Mouse (Mus musculus) myocyte (in vitro differentiated cells): Measurements from ENCODE around the gene Ssbp2.

ENCODE experiments used
- MAX ChIP-seq: IDR thresholded peaks from one replicate; pipeline ENCODE4 v1.6.1; 2011; ENCODE audit warnings: low read depth, mild to moderate bottlenecking, control low read depth
- POLR2A ChIP-seq: IDR thresholded peaks from one replicate; pipeline ENCODE4 v1.6.1; 2011; ENCODE audit warnings: low read depth, mild to moderate bottlenecking, control low read depth, moderate library complexity; ENCODE audit not compliant: insufficient read length
- USF1 ChIP-seq: IDR thresholded peaks from one replicate; pipeline ENCODE4 v1.6.1; 2011; ENCODE audit warnings: low read depth, mild to moderate bottlenecking, control low read depth, moderate library complexity

DNA sequence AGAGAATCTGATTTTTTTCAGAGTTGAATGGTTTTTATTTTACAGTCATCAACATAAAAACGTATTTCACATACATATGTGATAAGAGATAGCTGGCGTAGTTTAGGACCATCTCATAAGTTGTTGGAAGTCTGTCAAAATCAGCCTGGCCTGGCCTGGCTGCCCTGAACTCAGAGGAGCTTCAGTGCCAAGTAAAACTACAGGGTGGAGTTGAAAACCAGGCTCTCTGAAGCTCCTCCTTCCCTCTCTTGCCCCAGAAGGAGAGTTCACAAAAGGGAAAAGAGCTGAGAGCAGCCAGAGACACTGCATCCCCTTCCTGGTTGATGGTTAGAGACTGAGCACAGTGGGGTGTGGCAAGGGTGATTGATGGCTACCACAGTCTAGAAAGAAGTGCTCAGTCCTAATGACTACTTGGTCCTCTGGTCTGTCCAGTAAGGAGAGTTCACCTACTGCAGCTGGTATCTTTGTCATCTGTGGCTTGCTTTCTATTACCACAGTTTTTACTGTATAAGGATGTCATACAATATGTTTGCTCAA, 236.1 kb downstream of the Ssbp2 start:
- TF ChIP-seq USF1 (no peak), MAX (no peak), POLR2A (no peak)
